Mouse (Mus musculus): ENCODE results near the gene Wdr12.

GRCm38 (mm10) chr1:60096572-60097276 is 1.7 kb downstream of the Wdr12 start:
- TF ChIP-seq EP300 (IDR thresholded peaks at IDR 0.05; ENCODE audit: low read depth) (no peak), CTCF (IDR thresholded peaks at IDR 0.05; ENCODE audit: low read depth) (no peak)
